Mouse (Mus musculus): ENCODE measurements around the gene Rufy4. TPM values are rescaled to one million over a fixed set of nuclear protein-coding genes. Genes with fewer than 3 reads are reported as not detected.

Gene Rufy4
- polyA plus RNA-seq, 1 experiment from 2014 or later, result 0.32 TPM

DNA sequence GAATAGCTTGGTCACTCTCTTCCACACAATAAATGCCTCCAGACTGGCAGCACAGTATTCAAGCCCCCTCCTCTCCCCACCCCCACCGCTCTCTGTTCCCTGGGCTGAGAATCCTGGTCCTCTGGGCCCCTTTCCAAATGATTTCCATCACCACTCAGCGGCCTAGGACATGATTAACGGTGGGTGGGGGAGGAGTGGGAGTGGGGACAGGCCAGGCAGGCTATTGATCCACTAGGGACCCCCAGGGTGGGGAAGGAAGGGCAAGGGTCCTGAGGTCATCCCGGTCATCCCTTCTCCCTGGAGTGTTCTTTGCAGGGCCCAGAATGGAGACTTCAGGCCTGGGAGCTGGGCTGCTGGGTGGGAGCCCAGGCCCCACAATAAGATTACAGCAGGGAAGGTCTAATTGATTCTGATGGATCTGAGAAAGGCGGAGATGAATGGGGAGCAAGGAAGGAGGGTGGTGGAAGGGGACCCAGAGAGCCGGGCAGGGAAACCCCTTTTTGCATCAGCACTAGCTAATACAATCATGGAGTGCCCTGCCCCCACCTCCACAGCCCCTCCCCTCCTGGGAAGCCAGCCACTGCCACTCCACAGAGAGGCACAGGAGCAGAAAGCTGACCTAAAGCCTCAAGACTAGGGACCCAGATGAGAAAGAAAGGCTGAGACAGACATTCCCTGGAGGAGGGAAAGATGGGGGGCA is 21.5 kb upstream of the Rufy4 start:
- H3K27ac ChIP-seq (ENCODE audit: low read length), result no peak overlapping the region
- H3K27me3 ChIP-seq (ENCODE audit: insufficient read depth, low read length), result 0 out of 2 replicates have a peak, but pooled peaks cover 5% of the 10 kb centered on the region
- no peak for ATAC-seq (ENCODE audit: low FRiP score, low TSS enrichment)
- H3K4me2 ChIP-seq (replicated peaks; ENCODE audit: low read depth, low read length), result no peak overlapping the region
- WGBS, result 12% methylated on average over 6 of the region's 6 CpGs
- H3K4me1 ChIP-seq (ENCODE audit: insufficient read depth, low read length), result peaks cover 35% of the 10 kb centered on the region
- no peak overlapping the region for H3K9ac ChIP-seq (replicated peaks; ENCODE audit: low read length)
- H3K36me3 ChIP-seq (ENCODE audit: insufficient read depth, low read length), result no peaks in the 10 kb centered on the region
- H3K4me3 ChIP-seq (ENCODE audit: low read length), result no peak overlapping the region
- no peaks in the 10 kb centered on the region for H3K9me3 ChIP-seq (ENCODE audit: low read length)

DNA sequence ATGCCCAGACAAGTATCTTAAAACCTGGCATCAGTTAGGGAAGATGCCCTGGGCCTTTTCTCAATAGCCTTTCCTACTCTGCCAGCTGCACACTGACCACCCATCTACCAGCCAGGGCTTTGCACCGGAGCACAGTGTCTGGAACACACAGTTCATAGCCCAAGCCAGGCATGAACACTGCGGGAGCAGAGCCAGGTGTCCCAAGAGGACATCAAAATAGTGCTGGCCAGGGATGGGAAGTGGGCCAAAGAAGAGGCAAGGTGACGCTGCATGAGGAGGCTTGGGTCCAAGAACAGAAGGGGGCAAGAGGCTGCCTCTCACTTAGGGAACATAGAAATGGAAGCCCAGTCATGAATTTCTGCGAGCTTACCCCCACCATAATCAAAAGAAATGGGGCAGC is 19.7 kb upstream of the Rufy4 start:
- Histone ChIP-seq H3K9me3 (ENCODE audit: low read length) (no peaks in the 10 kb centered on the region), H3K27ac (ENCODE audit: low read length) (no peak overlapping the region), H3K4me2 (replicated peaks; ENCODE audit: low read depth, low read length) (no peak overlapping the region), H3K4me1 (ENCODE audit: insufficient read depth, low read length) (peaks cover 27% of the 10 kb centered on the region), H3K36me3 (ENCODE audit: insufficient read depth, low read length) (no peaks in the 10 kb centered on the region), H3K4me3 (ENCODE audit: low read length) (no peak overlapping the region), H3K27me3 (ENCODE audit: insufficient read depth, low read length) (no peaks in the 10 kb centered on the region), H3K9ac (replicated peaks; ENCODE audit: low read length) (no peak overlapping the region)
- WGBS, result 87% methylated on average over 4 of the region's 4 CpGs
- no peak for ATAC-seq (ENCODE audit: low FRiP score, low TSS enrichment)

DNA sequence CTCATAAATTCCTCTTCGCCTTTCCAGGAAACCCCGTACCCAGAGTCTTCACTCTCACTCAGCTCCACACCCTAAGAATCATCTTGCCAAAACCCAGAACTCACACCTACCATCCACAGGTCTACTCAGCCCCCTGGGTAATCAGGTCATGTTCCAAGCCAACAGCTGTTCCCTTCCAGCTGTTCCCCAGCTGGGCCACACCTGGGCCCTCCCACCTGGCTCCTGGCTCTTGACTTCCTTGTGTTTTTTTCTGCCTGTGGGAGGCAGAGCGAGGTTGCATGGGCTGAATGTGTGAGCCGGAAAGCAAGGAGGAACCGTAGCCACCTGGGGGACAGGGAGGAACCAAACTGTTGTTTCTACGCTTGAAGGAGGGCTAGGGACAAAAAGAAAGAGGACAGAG is 19.1 kb upstream of the Rufy4 start:
- Histone ChIP-seq H3K4me3 (ENCODE audit: low read length) (no peak overlapping the region), H3K9ac (replicated peaks; ENCODE audit: low read length) (no peak overlapping the region), H3K36me3 (ENCODE audit: insufficient read depth, low read length) (no peaks in the 10 kb centered on the region), H3K4me2 (replicated peaks; ENCODE audit: low read depth, low read length) (no peak overlapping the region), H3K27ac (ENCODE audit: low read length) (no peak overlapping the region), H3K9me3 (ENCODE audit: low read length) (no peaks in the 10 kb centered on the region), H3K4me1 (ENCODE audit: insufficient read depth, low read length) (peaks cover 32% of the 10 kb centered on the region), H3K27me3 (ENCODE audit: insufficient read depth, low read length) (no peaks in the 10 kb centered on the region)
- WGBS, result 66% methylated on average over 6 of the region's 6 CpGs
- ATAC-seq (ENCODE audit: low FRiP score, low TSS enrichment), result no peak

DNA sequence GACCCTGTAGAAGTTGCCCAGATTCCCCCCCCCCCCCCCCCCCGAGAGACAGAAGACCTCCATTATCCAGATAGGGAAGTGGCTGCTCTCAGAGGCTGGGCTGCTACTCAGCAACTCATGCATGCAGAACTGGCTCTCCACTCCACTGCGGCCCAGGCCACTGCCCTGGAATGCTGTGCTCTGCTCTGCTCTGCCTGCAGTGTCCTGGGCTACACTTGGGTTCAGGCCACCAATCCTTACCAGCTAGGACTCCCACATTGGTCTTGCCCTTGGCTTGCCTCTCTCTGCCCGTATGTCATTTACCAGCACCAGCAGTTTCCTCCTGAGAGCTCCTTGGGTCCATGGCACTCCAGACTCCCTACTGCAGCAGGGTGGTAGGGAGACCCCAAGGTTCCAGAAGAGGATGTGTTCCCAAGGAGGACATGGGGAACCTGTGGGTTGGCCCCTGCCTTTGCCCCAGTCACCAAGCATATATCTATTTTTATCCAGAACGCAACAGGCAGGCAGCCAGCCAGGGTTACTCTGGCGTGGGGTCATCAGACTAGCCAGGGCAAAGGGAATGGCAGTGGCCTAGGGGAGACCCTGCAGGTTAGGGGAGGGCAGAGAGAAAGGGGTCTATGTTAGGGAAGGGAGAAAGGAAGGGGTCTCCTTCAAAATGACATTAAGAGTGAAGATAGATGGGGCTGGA is 17.3 kb upstream of the Rufy4 start:
- ATAC-seq (ENCODE audit: low FRiP score, low TSS enrichment), result peak; percentile 75
- Histone ChIP-seq H3K4me2 (replicated peaks; ENCODE audit: low read depth, low read length) (no peak overlapping the region), H3K27me3 (ENCODE audit: insufficient read depth, low read length) (no peaks in the 10 kb centered on the region), H3K36me3 (ENCODE audit: insufficient read depth, low read length) (no peaks in the 10 kb centered on the region), H3K4me3 (ENCODE audit: low read length) (no peak overlapping the region), H3K9ac (replicated peaks; ENCODE audit: low read length) (no peak overlapping the region), H3K4me1 (ENCODE audit: insufficient read depth, low read length) (peaks cover 49% of the 10 kb centered on the region), H3K9me3 (ENCODE audit: low read length) (no peaks in the 10 kb centered on the region), H3K27ac (ENCODE audit: low read length) (no peak overlapping the region)
- 62% methylated on average over 4 of the region's 5 CpGs for WGBS

DNA sequence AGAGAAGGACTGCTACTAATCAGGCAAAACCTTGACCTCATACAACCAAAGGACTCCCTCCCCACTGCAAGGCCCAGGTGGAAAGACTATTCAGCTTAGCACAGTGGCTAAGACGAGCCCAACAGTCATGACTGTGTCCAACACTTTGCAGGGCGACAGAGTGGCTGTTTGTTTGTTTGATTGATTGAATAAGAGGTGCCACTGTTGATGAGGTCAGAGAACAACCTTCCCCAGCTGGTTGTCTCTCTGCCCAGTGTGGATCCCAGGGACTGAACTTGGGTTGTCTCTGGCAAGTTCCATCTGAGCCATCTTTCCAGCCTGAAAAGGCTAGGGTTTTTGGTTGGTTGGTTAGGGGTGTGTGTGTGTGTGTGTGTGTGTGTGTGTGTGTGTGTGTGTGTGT is 15.7 kb upstream of the Rufy4 start:
- Histone ChIP-seq H3K4me1 (ENCODE audit: insufficient read depth, low read length) (peaks cover 36% of the 10 kb centered on the region), H3K9me3 (ENCODE audit: low read length) (no peaks in the 10 kb centered on the region)
- no peak for ATAC-seq (ENCODE audit: low FRiP score, low TSS enrichment)

DNA sequence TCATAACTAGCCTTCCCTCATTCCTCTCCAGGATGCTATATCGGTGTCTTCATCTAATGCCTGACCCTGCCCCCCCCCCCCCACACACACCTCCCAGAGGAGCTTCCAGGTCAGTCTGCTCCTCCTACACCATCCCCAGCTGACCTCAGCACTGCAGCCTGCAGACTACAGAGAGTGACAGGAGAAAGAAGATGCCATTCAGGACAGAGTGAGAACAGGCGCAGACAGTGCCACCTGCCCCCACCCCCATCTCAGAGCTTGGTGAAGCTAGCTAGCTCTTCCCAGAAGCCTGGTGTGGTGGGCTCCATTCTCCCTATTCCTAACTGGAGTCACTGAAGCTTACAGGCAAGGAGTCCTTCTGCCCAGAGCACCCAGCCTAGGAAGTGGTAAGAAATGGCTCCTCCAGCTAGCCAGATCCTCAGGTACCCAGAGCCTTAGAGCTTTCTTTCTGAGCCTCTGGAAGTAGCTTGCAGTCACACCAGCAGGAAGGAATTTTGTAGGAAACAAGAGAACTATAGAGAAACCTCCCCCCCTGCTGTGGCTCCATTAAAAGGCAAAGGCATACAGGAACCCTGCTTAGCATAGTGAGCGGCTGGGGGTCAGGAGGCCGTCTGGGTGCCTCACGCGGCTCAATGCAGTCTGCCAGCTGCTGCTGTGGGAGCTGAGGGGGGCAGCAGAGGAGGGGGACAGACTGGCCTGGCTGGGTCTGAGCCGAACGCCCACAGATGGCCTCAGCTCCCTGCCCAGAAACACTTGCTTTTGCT is 14.2 kb upstream of the Rufy4 start:
- Histone ChIP-seq H3K36me3 (ENCODE audit: insufficient read depth, low read length) (no peaks in the 10 kb centered on the region), H3K4me3 (ENCODE audit: low read length) (no peak overlapping the region), H3K27me3 (ENCODE audit: insufficient read depth, low read length) (no peaks in the 10 kb centered on the region), H3K4me1 (ENCODE audit: insufficient read depth, low read length) (peaks cover 36% of the 10 kb centered on the region), H3K27ac (ENCODE audit: low read length) (peak overlapping the region; percentile 29), H3K9me3 (ENCODE audit: low read length) (no peaks in the 10 kb centered on the region), H3K9ac (replicated peaks; ENCODE audit: low read length) (peak overlapping the region; percentile 13; the same call in 1 of the 2 replicates), H3K4me2 (replicated peaks; ENCODE audit: low read depth, low read length) (no peak overlapping the region)
- peak; percentile 60 for ATAC-seq (ENCODE audit: low FRiP score, low TSS enrichment)
- 16% methylated on average over 8 of the region's 8 CpGs for WGBS

More for the DNA sequence above, 15.7 kb upstream of the Rufy4 start:
- Histone ChIP-seq H3K9ac (replicated peaks; ENCODE audit: low read length) (no peak overlapping the region), H3K36me3 (ENCODE audit: insufficient read depth, low read length) (no peaks in the 10 kb centered on the region), H3K27ac (ENCODE audit: low read length) (no peak overlapping the region), H3K4me2 (replicated peaks; ENCODE audit: low read depth, low read length) (no peak overlapping the region), H3K4me3 (ENCODE audit: low read length) (no peak overlapping the region), H3K27me3 (ENCODE audit: insufficient read depth, low read length) (no peaks in the 10 kb centered on the region)
- 72% methylated on average over 2 of the region's 2 CpGs for WGBS

DNA sequence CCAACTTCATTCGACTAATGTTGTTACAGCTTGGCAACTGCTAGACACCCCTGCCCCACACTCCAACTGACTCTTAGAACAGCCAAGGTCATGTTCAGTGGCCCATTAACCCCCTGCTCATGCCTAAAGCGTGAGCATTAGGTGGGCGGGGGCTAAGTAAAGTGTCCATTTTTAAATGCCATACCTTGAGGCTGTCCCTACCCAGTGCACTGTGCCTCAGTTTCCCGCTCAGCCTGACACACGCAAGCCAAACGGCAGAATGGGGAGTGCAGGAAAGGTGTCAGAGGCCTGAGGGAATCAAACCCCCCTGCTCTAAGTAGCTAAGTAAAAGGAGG is 13.7 kb upstream of the Rufy4 start:
- H3K27ac ChIP-seq (ENCODE audit: low read length), result peak overlapping the region; percentile 29
- no peak overlapping the region for H3K4me2 ChIP-seq (replicated peaks; ENCODE audit: low read depth, low read length)
- WGBS, result 29% methylated on average over 6 of the region's 6 CpGs
- no peaks in the 10 kb centered on the region for H3K9me3 ChIP-seq (ENCODE audit: low read length)
- H3K36me3 ChIP-seq (ENCODE audit: insufficient read depth, low read length), result no peaks in the 10 kb centered on the region
- H3K4me1 ChIP-seq (ENCODE audit: insufficient read depth, low read length), result peaks cover 36% of the 10 kb centered on the region
- H3K4me3 ChIP-seq (ENCODE audit: low read length), result no peak overlapping the region
- no peaks in the 10 kb centered on the region for H3K27me3 ChIP-seq (ENCODE audit: insufficient read depth, low read length)
- H3K9ac ChIP-seq (replicated peaks; ENCODE audit: low read length), result peak overlapping the region; percentile 13; the same call in 1 of the 2 replicates
- ATAC-seq (ENCODE audit: low FRiP score, low TSS enrichment), result peak; percentile 40

DNA sequence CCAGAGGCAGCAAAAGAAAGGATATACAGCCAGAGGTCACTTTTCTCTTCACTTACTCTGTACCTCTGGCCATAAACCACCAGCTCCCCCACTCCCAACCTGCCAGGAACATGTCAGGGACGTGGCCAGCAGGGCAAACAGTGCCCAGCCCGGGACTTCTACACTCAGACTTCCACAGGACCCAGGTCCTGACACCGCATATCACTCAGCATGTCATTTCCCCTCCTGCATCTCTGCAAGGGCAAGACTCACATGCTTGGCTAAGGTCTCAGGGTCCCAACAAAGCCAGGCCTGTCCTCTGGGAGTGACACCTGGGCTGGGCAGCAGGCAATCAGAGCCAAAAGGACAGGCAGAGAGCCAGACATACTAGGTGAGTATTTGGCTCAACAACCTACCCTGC is 12.3 kb upstream of the Rufy4 start:
- ATAC-seq (ENCODE audit: low FRiP score, low TSS enrichment), result no peak
- H3K9me3 ChIP-seq (ENCODE audit: low read length), result no peaks in the 10 kb centered on the region
- H3K4me2 ChIP-seq (replicated peaks; ENCODE audit: low read depth, low read length), result no peak overlapping the region
- H3K36me3 ChIP-seq (ENCODE audit: insufficient read depth, low read length), result no peaks in the 10 kb centered on the region
- no peak overlapping the region for H3K4me3 ChIP-seq (ENCODE audit: low read length)
- WGBS, result 27% methylated on average over 3 of the region's 3 CpGs
- H3K9ac ChIP-seq (replicated peaks; ENCODE audit: low read length), result no peak overlapping the region
- H3K27me3 ChIP-seq (ENCODE audit: insufficient read depth, low read length), result no peaks in the 10 kb centered on the region
- H3K27ac ChIP-seq (ENCODE audit: low read length), result no peak overlapping the region
- H3K4me1 ChIP-seq (ENCODE audit: insufficient read depth, low read length), result peaks cover 29% of the 10 kb centered on the region

DNA sequence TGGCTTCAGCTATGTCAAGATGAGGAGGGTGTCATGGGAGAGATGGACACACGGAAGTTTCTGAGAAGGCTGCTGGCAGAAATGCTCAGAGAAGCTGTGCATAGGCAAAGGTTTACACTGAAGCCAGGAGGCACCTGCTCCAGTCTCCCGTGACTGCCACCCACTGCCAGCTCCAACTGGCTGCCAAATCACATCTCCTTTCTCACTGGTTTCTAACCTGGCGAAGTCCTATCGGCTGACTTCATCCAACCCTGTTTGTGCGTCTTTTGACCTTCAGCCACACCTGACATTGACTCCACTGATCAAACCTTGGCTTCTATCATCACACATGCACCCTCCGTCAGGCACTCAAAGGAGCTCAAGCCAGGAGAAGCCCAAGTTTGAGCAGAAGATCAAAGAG is 7.5 kb upstream of the Rufy4 start:
- no peaks in the 10 kb centered on the region for H3K36me3 ChIP-seq (ENCODE audit: insufficient read depth, low read length)
- H3K4me1 ChIP-seq (ENCODE audit: insufficient read depth, low read length), result peaks cover 12% of the 10 kb centered on the region
- WGBS, result 89% methylated on average over 6 of the region's 6 CpGs
- no peak for ATAC-seq (ENCODE audit: low FRiP score, low TSS enrichment)
- H3K9ac ChIP-seq (replicated peaks; ENCODE audit: low read length), result no peak overlapping the region
- no peak overlapping the region for H3K27ac ChIP-seq (ENCODE audit: low read length)
- no peaks in the 10 kb centered on the region for H3K9me3 ChIP-seq (ENCODE audit: low read length)
- H3K4me3 ChIP-seq (ENCODE audit: low read length), result no peak overlapping the region
- no peaks in the 10 kb centered on the region for H3K27me3 ChIP-seq (ENCODE audit: insufficient read depth, low read length)
- H3K4me2 ChIP-seq (replicated peaks; ENCODE audit: low read depth, low read length), result no peak overlapping the region

DNA sequence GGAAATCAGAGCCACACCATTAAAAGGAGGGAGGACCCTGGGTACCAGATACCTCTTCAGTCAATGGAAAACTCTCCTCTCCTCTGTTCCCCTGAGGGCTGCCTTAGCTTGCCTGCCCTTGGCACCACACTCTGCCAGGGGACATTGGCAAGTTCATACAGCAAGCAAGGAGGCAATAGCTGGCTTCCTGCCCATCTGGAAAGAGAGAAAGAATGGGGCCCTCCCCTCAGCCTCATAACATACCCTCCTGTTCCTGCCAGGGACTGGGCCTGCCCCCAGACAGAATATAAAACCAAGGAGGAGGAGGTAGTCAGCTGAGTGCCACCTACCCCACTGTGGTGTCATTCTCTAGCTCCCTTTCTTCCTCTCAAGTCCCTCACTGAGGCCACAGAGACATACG is 6.2 kb upstream of the Rufy4 start:
- no peaks in the 10 kb centered on the region for H3K9me3 ChIP-seq (ENCODE audit: low read length)
- no peaks in the 10 kb centered on the region for H3K36me3 ChIP-seq (ENCODE audit: insufficient read depth, low read length)
- WGBS, result 75% methylated on average over 1 of the region's 1 CpGs
- H3K27ac ChIP-seq (ENCODE audit: low read length), result no peak overlapping the region
- ATAC-seq (ENCODE audit: low FRiP score, low TSS enrichment), result no peak
- no peak overlapping the region for H3K4me2 ChIP-seq (replicated peaks; ENCODE audit: low read depth, low read length)
- H3K9ac ChIP-seq (replicated peaks; ENCODE audit: low read length), result no peak overlapping the region
- H3K4me1 ChIP-seq (ENCODE audit: insufficient read depth, low read length), result peaks cover 13% of the 10 kb centered on the region
- H3K4me3 ChIP-seq (ENCODE audit: low read length), result no peak overlapping the region
- H3K27me3 ChIP-seq (ENCODE audit: insufficient read depth, low read length), result 0 out of 2 replicates have a peak, but pooled peaks cover 3% of the 10 kb centered on the region

Data from kidney, embryonic 16.5 days (tissue).